Mouse (Mus musculus) embryo, embryonic 10 days (tissue): ENCODE measurements around the gene Rhoa.

Source experiments
- DNase-seq: peaks from one replicate; pipeline ENCODE4 v3.0.0-alpha.2; 2015; ENCODE audit warnings: low spot score

Gene Rhoa

DNA sequence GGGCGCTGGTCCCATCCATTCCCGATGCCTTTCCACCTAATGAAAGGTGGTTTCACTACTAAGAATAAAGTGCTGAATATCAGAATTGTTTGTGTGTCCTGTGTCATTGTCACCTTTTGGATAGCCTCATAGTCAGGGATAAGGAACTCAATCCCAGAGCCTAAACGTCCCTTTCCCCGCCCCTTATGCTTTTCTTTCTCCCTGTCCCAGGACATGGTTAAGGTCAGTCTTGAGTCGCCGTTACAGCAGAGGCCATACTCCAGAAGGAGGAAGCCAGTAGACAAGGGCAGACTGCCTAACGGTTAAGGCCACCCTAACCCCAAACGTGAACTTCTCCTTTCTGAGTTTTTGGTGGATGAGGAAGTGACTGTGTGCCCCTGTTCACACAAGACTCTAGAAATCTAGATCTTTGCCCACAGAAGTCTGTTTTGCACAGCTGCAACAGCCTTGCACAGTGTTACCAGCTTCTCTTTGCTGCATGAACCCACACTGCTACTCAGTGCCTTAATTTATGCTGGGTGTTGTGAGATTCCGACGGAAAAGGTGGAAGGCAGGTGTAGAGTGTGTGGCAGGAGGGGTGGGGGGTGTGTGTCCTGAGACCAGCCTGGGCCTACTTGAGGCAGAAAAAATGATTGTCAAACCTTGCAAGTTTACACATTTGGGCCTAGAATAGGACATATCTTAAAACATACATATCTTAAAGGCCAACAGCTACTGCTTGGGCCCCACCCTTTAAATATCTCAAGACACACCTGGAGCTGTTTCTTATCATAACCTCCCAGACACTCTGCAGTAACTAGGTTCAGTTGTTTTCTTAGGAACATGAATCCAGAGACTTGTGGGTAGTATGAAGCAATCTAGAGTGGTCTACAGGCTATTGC lies 34.6 kb downstream of the Rhoa start:
- DNase-seq, result no peak

DNA sequence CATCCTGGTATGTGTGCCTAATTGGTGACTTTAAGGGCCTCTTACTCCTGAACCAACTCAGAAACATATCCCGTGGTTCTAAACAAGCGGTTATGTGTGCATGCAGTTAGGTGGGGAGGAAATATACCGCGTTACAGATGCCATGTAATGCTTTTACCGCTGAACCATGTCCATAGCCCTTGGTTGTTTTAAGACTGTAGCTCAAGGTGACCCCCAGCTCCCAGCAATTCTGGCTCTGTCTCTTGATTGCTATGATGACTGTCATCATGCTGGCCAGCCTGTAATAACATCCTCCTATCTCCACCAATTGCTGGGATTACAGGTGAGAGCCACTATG lies 35.2 kb downstream of the Rhoa start:
- no peak for DNase-seq

- no peak for DNase-seq
Measured at GRCm38 (mm10) chr9:108341801-108342200, 35.9 kb downstream of the Rhoa start.

- no peak for DNase-seq
Measured at GRCm38 (mm10) chr9:108342301-108342831, 36.4 kb downstream of the Rhoa start.

GRCm38 (mm10) chr9:108343331-108343730 lies 37.4 kb downstream of the Rhoa start:
- no peak for DNase-seq

- DNase-seq, result no peak
Measured at GRCm38 (mm10) chr9:108343835-108344234, 37.9 kb downstream of the Rhoa start.

GRCm38 (mm10) chr9:108344471-108344870 lies 38.5 kb downstream of the Rhoa start:
- no peak for DNase-seq

- no peak for DNase-seq
Measured at GRCm38 (mm10) chr9:108347024-108347423, 41.1 kb downstream of the Rhoa start.

DNA sequence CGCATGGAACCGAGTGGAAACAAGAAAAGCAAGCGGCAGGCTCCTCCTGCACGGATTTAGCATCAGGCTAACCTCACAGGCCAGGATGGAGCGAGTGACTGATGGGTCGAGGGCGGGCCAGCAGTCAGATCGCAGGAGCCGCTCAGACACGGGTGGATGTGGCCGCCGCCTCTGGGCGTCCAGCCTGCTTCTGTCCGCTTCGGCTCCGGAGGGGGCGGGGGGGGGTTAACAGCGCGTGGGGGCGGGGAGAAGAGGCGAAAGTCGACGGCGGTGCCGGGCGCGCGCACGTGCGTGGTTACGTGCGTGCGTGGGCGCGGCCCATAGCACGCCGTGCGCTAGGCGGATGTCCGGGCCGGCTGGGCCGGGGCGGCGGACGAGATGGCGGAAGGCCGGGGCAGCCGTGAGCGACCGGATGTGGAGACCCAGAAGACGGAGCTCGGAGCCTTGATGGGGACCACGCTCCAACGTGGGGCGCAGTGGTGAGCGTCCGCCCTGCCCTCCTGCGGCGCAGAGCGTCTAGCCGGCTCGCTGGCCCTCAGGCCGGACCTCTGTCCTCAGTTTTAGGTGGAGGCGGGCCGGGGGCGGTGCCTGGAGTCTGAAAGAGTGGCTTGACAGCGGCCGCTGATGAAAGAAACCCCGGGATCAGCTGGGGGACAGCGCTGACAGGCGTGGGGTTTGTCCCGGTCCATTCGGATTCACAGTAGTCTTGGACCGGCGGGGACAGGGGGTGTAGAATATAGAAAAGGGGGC lies 41.8 kb downstream of the Rhoa start, which contains the start of gene Usp4:
Usp4 (plus strand) TSS at position 314 of the 750 bp plus-strand sequence.
- peak; percentile 96 for DNase-seq

- DNase-seq, result no peak
Measured at GRCm38 (mm10) chr9:108348290-108348680, 42.4 kb downstream of the Rhoa start.

GRCm38 (mm10) chr9:108349727-108350126 lies 43.8 kb downstream of the Rhoa start:
- no peak for DNase-seq

DNA sequence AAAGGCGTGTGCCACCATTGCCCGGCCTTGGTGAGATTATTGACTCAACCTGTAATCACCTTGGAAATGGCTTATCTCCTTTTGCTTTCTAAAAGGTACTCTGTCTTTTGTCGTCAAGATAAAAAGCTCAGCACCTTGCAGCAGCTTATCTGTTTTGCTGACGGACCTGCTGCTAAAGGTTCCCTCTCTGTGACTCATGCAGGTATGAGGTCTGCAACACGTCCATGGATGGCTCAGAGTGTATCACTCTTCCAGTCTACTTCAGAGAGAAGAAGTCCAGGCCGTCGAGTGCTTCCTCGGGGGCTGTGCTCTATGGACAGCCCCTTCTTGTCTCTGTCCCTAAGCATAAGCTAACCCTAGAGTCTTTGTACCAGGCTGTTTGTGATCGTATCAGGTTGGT lies 72.3 kb downstream of the Rhoa start:
- no peak for DNase-seq

DNA sequence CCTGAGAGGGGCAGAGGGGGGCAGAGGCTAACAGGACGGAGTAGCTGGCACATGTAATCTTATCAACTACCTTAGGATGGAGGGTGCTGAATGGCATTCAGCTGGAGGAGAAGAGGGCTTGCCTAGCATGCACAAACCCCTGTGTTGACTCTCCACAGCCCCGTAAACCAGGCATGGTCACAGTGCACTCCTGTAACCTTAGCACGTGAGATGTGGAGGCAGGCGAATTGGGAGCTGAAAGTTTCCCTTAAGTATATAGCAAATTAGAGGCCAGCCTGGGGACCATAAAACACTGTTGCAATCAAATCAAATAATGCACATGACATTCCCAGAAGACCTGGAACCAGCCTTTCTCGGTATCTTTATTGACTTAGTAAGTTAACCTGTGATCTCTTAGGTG lies 72.8 kb downstream of the Rhoa start:
- DNase-seq, result no peak

DNA sequence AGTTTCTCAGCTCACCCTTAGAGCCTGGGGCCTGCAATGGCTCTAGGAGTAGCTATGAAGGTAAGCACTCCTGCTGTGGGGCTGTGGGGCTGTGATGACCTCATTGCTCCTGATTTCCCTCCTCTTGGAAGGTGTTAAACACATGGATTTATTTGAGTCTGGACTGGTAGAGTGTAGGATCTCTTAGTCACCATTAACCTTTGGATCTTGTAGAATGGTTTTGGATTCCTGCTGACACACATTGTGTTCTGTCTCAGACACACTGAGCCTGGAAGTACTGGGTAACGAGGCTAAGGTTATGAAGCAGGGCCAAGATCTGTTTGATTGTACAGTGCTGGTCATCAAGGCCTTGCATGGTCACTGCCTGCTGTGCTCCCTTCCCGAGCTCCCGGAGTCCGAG lies 73.4 kb downstream of the Rhoa start:
- no peak for DNase-seq

DNA sequence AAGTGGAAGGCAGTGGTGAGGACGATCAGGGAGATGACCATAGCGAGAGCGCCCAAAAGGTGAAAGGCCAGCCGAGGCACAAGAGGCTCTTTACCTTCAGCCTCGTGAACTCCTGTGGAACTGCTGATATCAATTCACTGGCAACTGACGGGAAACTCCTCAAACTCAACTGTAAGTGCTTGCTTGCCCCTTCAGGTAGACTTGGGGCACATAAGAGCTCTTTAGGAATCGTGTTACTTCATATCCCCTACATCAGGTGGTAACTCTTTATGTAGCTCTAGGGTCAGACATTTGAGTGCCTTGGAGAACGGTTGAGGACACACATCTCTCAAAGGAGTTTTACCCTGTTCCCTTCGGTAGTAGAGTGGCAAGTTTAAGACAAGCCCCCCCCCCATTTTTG lies 75.5 kb downstream of the Rhoa start:
- no peak for DNase-seq

GRCm38 (mm10) chr9:108385006-108385405 lies 79.1 kb downstream of the Rhoa start:
- no peak for DNase-seq

- DNase-seq, result no peak
Measured at GRCm38 (mm10) chr9:108386816-108387215, 80.9 kb downstream of the Rhoa start.
